ENCODE assay signal across 22 mouse cellular contexts in genomic region chr4:30789976-30790657, GRCm38 (mm10).
DNase-seq lines count a peak whose midpoint lies in the region; ATAC-seq lines count a peak whose summit lies in the region.
"Had no signal": no experiment of that assay in that cellular context is flagged by ENCODE, and none has a peak within 500 bp of the region (broad histone marks: within the 10 kb centered on the region; RNA-seq: fewer than 3 reads in every experiment).

No protein-coding gene starts in this region.

- peak; percentile 43; the same call in 1 of the 2 replicates for ATAC-seq in hindbrain, embryonic 14.5 days (ENCODE audit: low FRiP score)
- ATAC-seq in embryonic facial prominence, embryonic 11.5 days (replicated peaks; ENCODE audit: insufficient number of reproducible peaks, low FRiP score, low TSS enrichment, low read depth) = no peak
- peak; percentile 83 for ATAC-seq in midbrain, embryonic 14.5 days (ENCODE audit: low FRiP score, low TSS enrichment)
- no peak for ATAC-seq in megakaryocyte progenitor cell, adult 5-6 weeks (replicated peaks; ENCODE audit: poor library complexity)

- H3K27me3 ChIP-seq in hindbrain, embryonic 14.5 days (ENCODE audit: control insufficient read depth, insufficient read depth, low read length) = no peaks in the 10 kb centered on the region
- no peaks in the 10 kb centered on the region for H3K27me3 ChIP-seq in hindbrain, embryonic 10.5 days (ENCODE audit: insufficient read depth, poor library complexity, severe bottlenecking)
- H3K27me3 ChIP-seq in embryonic facial prominence, embryonic 11.5 days (ENCODE audit: control insufficient read depth, insufficient read depth, low read length) = no peaks in the 10 kb centered on the region
- no peaks in the 10 kb centered on the region for H3K27me3 ChIP-seq in midbrain, embryonic 14.5 days (ENCODE audit: control insufficient read depth, insufficient read depth, low read length)
- H3K27me3 ChIP-seq: embryonic facial prominence, embryonic 13.5 days; heart, embryonic 15.5 days; limb, embryonic 13.5 days had no signal

- no peak overlapping the region for H3K4me3 ChIP-seq in hindbrain, embryonic 14.5 days (replicated peaks; ENCODE audit: low read length)
- no peak overlapping the region for H3K4me3 ChIP-seq in hindbrain, embryonic 10.5 days
- H3K4me3 ChIP-seq in embryonic facial prominence, embryonic 11.5 days (ENCODE audit: low read depth, low read length) = no peak overlapping the region
- H3K4me3 ChIP-seq in midbrain, embryonic 14.5 days (replicated peaks; ENCODE audit: low read depth, low read length) = no peak overlapping the region
- H3K4me3 ChIP-seq: embryonic facial prominence, embryonic 13.5 days; heart, embryonic 15.5 days; left cerebral cortex, adult 2 months; limb, embryonic 13.5 days; myocyte had no signal

- no peaks in the 10 kb centered on the region for H3K9me3 ChIP-seq in hindbrain, embryonic 14.5 days (ENCODE audit: control insufficient read depth, low read length)
- H3K9me3 ChIP-seq in hindbrain, embryonic 10.5 days = no peaks in the 10 kb centered on the region
- no peaks in the 10 kb centered on the region for H3K9me3 ChIP-seq in embryonic facial prominence, embryonic 11.5 days (replicated peaks; ENCODE audit: control insufficient read depth, low read length)
- no peaks in the 10 kb centered on the region for H3K9me3 ChIP-seq in midbrain, embryonic 14.5 days (ENCODE audit: control insufficient read depth, low read length)
- H3K9me3 ChIP-seq: embryonic facial prominence, embryonic 13.5 days; heart, embryonic 15.5 days; limb, embryonic 13.5 days had no signal

- WGBS in hindbrain, embryonic 14.5 days = 43% methylated on average over 5 of the region's 5 CpGs
- 58% methylated on average over 5 of the region's 5 CpGs for WGBS in hindbrain, embryonic 10.5 days
- 9% methylated on average over 5 of the region's 5 CpGs for WGBS in embryonic facial prominence, embryonic 11.5 days
- 13% methylated on average over 5 of the region's 5 CpGs for WGBS in midbrain, embryonic 14.5 days

- H3K36me3 ChIP-seq in hindbrain, embryonic 14.5 days (replicated peaks; ENCODE audit: control insufficient read depth, insufficient read depth) = no peaks in the 10 kb centered on the region
- no peaks in the 10 kb centered on the region for H3K36me3 ChIP-seq in hindbrain, embryonic 10.5 days
- H3K36me3 ChIP-seq in embryonic facial prominence, embryonic 11.5 days (replicated peaks; ENCODE audit: control insufficient read depth, insufficient read depth, low read depth, low read length) = no peaks in the 10 kb centered on the region
- H3K36me3 ChIP-seq in midbrain, embryonic 14.5 days (ENCODE audit: control insufficient read depth, insufficient read depth, low read length) = no peaks in the 10 kb centered on the region
- H3K36me3 ChIP-seq: embryonic facial prominence, embryonic 13.5 days; heart, embryonic 15.5 days; limb, embryonic 13.5 days had no signal

- no peak overlapping the region for H3K4me2 ChIP-seq in hindbrain, embryonic 14.5 days (replicated peaks)
- no peak overlapping the region for H3K4me2 ChIP-seq in embryonic facial prominence, embryonic 11.5 days (ENCODE audit: low read depth, low read length)
- H3K4me2 ChIP-seq in midbrain, embryonic 14.5 days (ENCODE audit: low read length) = no peak overlapping the region
- H3K4me2 ChIP-seq: embryonic facial prominence, embryonic 13.5 days; heart, embryonic 15.5 days; limb, embryonic 13.5 days had no signal

- intact Hi-C loops in left cerebral cortex, postnatal 14 days (cut with DNase I) = no loop called here

- H3K4me1 ChIP-seq in hindbrain, embryonic 14.5 days (replicated peaks; ENCODE audit: control insufficient read depth, insufficient read depth, low read length) = peaks cover 3% of the 10 kb centered on the region; the same call in 1 of the 2 replicates
- H3K4me1 ChIP-seq in hindbrain, embryonic 10.5 days (replicated peaks) = no peaks in the 10 kb centered on the region
- no peaks in the 10 kb centered on the region for H3K4me1 ChIP-seq in embryonic facial prominence, embryonic 11.5 days (ENCODE audit: control insufficient read depth, insufficient read depth, low read length)
- peaks cover 16% of the 10 kb centered on the region; the same call in 1 of the 2 replicates for H3K4me1 ChIP-seq in midbrain, embryonic 14.5 days (ENCODE audit: control insufficient read depth, insufficient read depth, low read length)
- H3K4me1 ChIP-seq: embryonic facial prominence, embryonic 13.5 days; heart, embryonic 15.5 days had no signal

- H3K27ac ChIP-seq in hindbrain, embryonic 14.5 days = peak overlapping the region; percentile 10; the same call in 1 of the 2 replicates
- H3K27ac ChIP-seq in hindbrain, embryonic 10.5 days = no peak overlapping the region
- H3K27ac ChIP-seq in embryonic facial prominence, embryonic 11.5 days (replicated peaks; ENCODE audit: low read depth, low read length) = no peak overlapping the region
- peak overlapping the region; percentile 70; the same call in 1 of the 2 replicates for H3K27ac ChIP-seq in midbrain, embryonic 14.5 days (replicated peaks; ENCODE audit: low read depth, low read length)
- H3K27ac ChIP-seq: embryonic facial prominence, embryonic 13.5 days; heart, embryonic 15.5 days; left cerebral cortex, adult 2 months; limb, embryonic 13.5 days; liver, embryonic 14.5 days; stomach, postnatal 0 days had no signal

- DNase-seq in hindbrain, embryonic 14.5 days (ENCODE audit: low spot score) = no peak
- no peak for DNase-seq in hindbrain, embryonic 10.5 days (ENCODE audit: low spot score)
- peak; percentile 22 for DNase-seq in embryo, embryonic 10.5 days (ENCODE audit: low spot score)
- peak; percentile 55 for DNase-seq in embryonic facial prominence, embryonic 11.5 days (ENCODE audit: low spot score)
- DNase-seq in midbrain, embryonic 14.5 days = peak; percentile 64
- no peak for DNase-seq in urinary bladder, adult 18-20 months (ENCODE audit: low spot score in 2 of 2)
- no peak for DNase-seq in left cerebral cortex, postnatal 14 days (ENCODE audit: low spot score in 2 of 2)
- DNase-seq: adrenal gland, postnatal 36 days; cerebellum, adult 9-11 months; heart, adult 18-20 months; kidney, adult 18-20 months; kidney, postnatal 25 days; right cerebral cortex, postnatal 14 days; thymus, postnatal 25 days had no signal

- H3K9ac ChIP-seq in hindbrain, embryonic 14.5 days = no peak overlapping the region
- H3K9ac ChIP-seq in embryonic facial prominence, embryonic 11.5 days (replicated peaks; ENCODE audit: low read length) = no peak overlapping the region
- no peak overlapping the region for H3K9ac ChIP-seq in midbrain, embryonic 14.5 days (replicated peaks; ENCODE audit: low read length)
- H3K9ac ChIP-seq: embryonic facial prominence, embryonic 13.5 days; heart, embryonic 15.5 days; limb, embryonic 13.5 days; liver, embryonic 14.5 days had no signal

Comparison
In these comparisons a context has a peak if more than half of its experiments do, and no peak if none do; other contexts are left out.
1. H3K27ac ChIP-seq: peak in hindbrain, embryonic 14.5 days (single experiment) and midbrain, embryonic 14.5 days (single experiment); none in hindbrain, embryonic 10.5 days (single experiment) and embryonic facial prominence, embryonic 11.5 days (single experiment).
2. ATAC-seq: peak in hindbrain, embryonic 14.5 days (single experiment) and midbrain, embryonic 14.5 days (single experiment); none in embryonic facial prominence, embryonic 11.5 days (single experiment) and megakaryocyte progenitor cell, adult 5-6 weeks (single experiment).
3. DNase-seq: peak in embryo, embryonic 10.5 days (single experiment), embryonic facial prominence, embryonic 11.5 days (single experiment) and midbrain, embryonic 14.5 days (single experiment); none in hindbrain, embryonic 14.5 days (single experiment), hindbrain, embryonic 10.5 days (single experiment), urinary bladder, adult 18-20 months (0 of 2) and left cerebral cortex, postnatal 14 days (0 of 2).